Mouse (Mus musculus) adrenal gland, postnatal 14 days (tissue): ENCODE data around the gene Nfatc3. TPM values are rescaled to one million over a fixed set of nuclear protein-coding genes. Genes with fewer than 3 reads are reported as not detected.

Source experiments
- total RNA-seq: library from RNA; stranded (reverse); gene quantifications from 2 replicates; pipeline ENCODE4 v1.2.3, GENCODE M21; 2021

The Nfatc3 gene
- total RNA-seq, 1 experiment from 2014 or later, result 47.6 TPM

Other genes with a start within 250 kb of the Nfatc3 start
- 27.3 and 29.8 TPM in 2 replicates for gene Ranbp10, start 231.5 kb upstream of the Nfatc3 start, total RNA-seq
- not detected in 2 replicates for gene Tsnaxip1, start 231.1 kb upstream of the Nfatc3 start, total RNA-seq
- gene Cenpt, start 205.6 kb upstream of the Nfatc3 start, total RNA-seq, result 8.5 and 11.2 TPM in 2 replicates
- gene Thap11, start 203.7 kb upstream of the Nfatc3 start, total RNA-seq, result 30.9 and 31.0 TPM in 2 replicates
- 22.3 and 41.4 TPM in 2 replicates for gene Nutf2, start 198.3 kb upstream of the Nfatc3 start, total RNA-seq
- gene Edc4, start 178.0 kb upstream of the Nfatc3 start, total RNA-seq, result 30.1 and 33.5 TPM in 2 replicates
- 1.0 TPM in 1 of 2 replicates, not detected in the other for gene Nrn1l, start 165.3 kb upstream of the Nfatc3 start, total RNA-seq
- 31.0 and 32.2 TPM in 2 replicates for gene Pskh1, start 158.4 kb upstream of the Nfatc3 start, total RNA-seq
- gene Ctrl, start 125.0 kb upstream of the Nfatc3 start, total RNA-seq, result 0.59 TPM in 1 of 2 replicates, not detected in the other
- 49.2 and 65.5 TPM in 2 replicates for gene Psmb10, start 120.4 kb upstream of the Nfatc3 start, total RNA-seq
- gene Lcat, start 115.5 kb upstream of the Nfatc3 start, total RNA-seq, result 5.3 and 54.9 TPM in 2 replicates
- gene Slc12a4, start 92.7 kb upstream of the Nfatc3 start, total RNA-seq, result 36.9 and 42.5 TPM in 2 replicates
- not detected in 2 replicates for gene Dpep3, start 79.4 kb upstream of the Nfatc3 start, total RNA-seq
- 14.9 and 15.5 TPM in 2 replicates for gene Dus2, start 67.5 kb upstream of the Nfatc3 start, total RNA-seq
- not detected in 2 replicates for gene Dpep2nb, start 52.9 kb upstream of the Nfatc3 start, total RNA-seq
- gene Ddx28, start 47.0 kb upstream of the Nfatc3 start, total RNA-seq, result 14.2 and 14.5 TPM in 2 replicates
- 5.3 and 8.8 TPM in 2 replicates for gene Esrp2, start 78.1 kb downstream of the Nfatc3 start, total RNA-seq
- gene Pla2g15, start 91.6 kb downstream of the Nfatc3 start, total RNA-seq, result 13.5 and 18.6 TPM in 2 replicates
- 30.3 and 38.3 TPM in 2 replicates for gene Slc7a6, start 110.0 kb downstream of the Nfatc3 start, total RNA-seq
- gene Slc7a6os, start 152.1 kb downstream of the Nfatc3 start, total RNA-seq, result 23.3 and 28.1 TPM in 2 replicates
- gene Prmt7, start 152.1 kb downstream of the Nfatc3 start, total RNA-seq, result 22.7 and 26.8 TPM in 2 replicates